Mouse (Mus musculus): ENCODE data around the gene Shd. TPM values are rescaled to one million over a fixed set of nuclear protein-coding genes. Genes with fewer than 3 reads are reported as not detected.

Shd gene
- total RNA-seq, 2 experiments from 2014 or later = 7.3 to 16.9 TPM

DNA sequence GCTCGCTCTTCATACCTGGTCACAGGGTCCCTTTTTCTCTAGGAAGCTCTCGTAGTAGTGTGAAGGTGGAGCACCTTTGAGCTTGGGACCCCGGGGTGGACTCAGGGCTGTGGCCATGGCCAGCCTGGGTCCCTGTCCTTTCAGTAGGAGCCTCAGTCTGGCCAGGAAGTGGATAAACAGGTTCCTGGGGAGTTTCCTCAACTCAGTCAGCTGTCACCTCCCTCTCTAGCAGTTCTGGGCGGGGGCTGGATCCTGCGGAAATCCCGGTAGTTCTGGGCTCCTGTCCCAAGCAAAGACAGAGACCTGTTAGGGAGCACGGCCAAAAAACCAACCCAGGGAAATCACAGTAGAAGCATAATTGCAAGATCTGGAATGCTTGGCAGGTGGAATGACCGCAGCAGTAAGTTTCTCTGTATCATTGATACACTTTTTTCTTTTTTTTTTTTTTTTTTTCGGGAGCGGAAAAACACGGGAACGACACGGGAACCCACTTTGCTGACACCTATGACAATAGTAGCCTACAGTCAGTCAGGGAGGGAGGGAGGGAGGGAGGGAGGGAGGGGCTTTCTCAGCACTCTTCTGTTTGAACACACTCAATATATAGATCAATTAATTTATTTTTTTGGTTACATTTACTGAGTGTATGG is 35.3 kb downstream of the Shd start, which contains the start of the genes Stap2 and Mpnd:
Gene Stap2, minus strand, starts transcription at position 170 of the 647 bp plus-strand sequence.
Gene Mpnd, plus strand, starts transcription at position 297 of the 647 bp plus-strand sequence.
- no peak for DNase-seq (ENCODE audit: low spot score in 2 of 2)

DNA sequence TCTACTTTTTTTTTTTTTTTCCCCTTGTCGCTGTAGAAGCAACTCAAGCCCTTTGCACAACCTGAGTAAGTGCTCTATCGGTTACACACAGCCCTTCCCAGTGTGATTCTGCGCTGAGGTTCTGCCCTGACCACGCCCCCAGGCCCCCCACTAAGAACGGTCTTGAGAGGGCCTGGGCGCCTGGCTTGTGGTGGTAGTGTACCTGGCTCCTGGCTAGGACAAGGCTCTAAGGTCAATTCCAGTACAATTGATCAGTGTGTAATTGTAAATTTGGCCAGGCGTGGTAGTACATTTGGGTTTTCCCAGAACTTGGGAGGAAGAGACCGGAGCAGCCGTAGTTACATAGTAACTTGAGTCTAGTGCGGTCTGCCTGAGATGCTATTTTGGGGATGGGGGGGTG is 36.7 kb downstream of the Shd start:
- no peak for DNase-seq (ENCODE audit: low spot score in 2 of 2)

DNA sequence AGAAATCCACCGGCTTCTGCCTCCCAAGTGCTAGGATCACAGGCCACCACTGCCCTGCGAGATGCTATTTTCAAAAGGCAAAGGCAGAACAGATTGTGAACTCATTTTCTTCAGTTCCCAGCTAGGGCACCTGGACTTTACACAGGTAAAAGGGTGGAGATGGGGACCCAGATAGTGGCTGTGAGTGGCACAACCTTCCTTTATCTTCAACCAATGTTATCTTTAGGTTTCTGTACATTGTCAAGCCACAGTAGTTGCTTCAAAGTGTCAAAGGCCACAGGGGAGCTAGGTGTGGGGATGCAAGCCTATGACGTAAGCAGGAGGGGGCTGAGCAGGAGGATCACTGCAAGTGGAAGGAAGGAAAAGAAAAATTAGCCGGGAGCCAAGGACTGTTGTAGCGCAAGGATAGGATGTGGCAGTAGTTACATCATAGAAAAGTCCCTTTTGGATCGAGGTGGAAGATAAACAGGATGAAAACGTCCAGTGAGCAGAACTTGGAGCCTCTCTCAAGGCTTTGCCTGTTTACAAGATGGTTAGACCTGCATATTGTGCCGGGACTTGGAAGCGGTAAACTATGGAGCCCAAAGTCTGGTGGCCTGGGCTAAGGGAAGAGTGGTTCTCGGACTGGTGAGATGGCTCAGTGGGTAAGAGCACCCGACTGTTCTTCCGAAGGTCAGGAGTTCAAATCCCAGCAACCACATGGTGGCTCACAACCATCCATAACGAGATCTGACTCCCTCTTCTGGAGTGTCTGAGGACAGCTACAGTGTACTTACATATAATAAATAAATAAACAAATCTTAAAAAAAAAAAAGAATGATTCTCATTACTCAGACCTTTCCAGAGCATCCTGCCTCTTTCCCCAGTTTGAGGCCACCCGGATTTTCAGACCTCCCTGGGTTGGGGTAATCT is 37.4 kb downstream of the Shd start:
- DNase-seq (ENCODE audit: low spot score in 2 of 2) = no peak

DNA sequence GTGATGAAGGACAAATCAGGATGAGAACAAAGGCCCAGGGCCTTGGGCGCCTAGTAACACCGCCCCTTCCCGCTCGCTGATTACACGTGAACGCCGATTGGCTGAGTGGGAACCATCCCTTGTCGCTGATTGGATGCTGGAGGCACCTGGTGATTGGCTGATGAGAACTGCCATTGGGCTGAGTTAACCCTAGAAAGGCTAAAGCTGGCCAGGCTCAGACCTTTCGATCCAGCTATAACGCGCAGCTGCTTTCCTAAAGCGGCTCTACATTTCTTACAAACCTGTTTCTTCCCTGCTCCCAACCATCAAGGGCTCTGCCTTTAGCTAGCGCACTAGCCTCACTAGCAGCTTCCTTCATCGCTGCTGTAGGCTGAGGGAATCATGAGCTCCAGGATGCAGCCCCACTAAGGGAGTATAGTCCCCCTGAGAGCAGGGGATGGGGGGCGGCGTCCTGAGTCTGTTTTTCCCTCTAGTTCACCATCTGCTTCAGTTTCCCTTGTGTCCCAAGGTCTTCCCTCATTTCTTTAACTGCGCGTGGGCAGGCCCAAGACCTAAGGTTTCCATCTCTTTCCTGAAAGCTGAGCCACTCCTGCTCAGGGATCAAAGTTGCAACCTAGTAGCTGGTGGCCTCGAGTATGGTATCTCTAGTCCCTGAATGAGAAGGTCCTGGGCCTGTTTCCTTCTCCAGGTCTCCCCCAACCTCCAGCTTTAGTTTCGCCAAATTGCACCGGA is 38.3 kb downstream of the Shd start:
- peak; percentile 84 to 90 for DNase-seq (ENCODE audit: low spot score in 2 of 2)

- DNase-seq (ENCODE audit: low spot score in 2 of 2) = peak; percentile 84 to 85
Measured at GRCm38 (mm10) chr17:56009088-56009961, 39.1 kb downstream of the Shd start.

GRCm38 (mm10) chr17:56009962-56010240 is 39.6 kb downstream of the Shd start:
- DNase-seq (ENCODE audit: low spot score in 2 of 2) = no peak

DNA sequence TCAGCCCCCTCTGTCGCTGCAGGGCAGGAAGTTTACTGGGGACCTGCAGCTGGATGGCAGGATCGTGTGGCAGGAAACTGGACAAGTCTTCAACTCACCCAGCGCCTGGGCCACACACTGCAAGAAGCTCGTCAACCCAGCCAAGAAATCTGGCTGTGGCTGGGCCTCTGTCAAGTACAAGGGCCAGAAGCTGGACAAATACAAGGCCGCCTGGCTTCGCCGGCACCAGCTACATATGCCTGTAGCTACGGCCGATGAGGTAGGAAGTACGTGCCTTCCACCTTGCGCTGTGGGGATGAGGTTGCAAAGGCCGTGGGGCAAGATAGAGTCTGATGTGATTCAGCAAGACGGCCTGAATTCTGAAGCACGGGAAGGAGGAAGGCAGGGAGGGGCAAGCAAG is 40.0 kb downstream of the Shd start:
- DNase-seq (ENCODE audit: low spot score in 2 of 2) = no peak

DNA sequence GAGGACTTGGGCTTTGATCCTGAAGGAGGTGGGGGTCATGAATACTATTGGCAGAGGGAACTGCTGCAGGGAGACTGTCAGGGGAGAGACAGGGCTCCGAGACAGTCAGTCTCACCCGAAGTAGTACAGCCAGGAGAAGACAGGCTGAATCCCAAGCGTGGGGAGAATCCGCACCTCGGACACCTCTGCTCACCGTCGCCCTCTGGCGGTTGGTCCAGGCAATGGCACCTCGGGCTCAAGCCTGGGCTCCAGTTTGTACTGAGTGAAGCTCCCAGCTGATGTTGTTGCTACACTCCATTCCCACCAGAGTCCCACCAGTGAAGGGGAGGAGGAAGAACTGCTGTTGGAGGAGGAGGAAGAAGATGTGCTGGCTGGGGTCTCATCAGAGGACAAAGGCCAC is 40.4 kb downstream of the Shd start:
- DNase-seq (ENCODE audit: low spot score in 2 of 2) = peak; percentile 71 to 72

GRCm38 (mm10) chr17:56011441-56011840 is 41.2 kb downstream of the Shd start:
- no peak for DNase-seq (ENCODE audit: low spot score in 2 of 2)

- DNase-seq (ENCODE audit: low spot score in 2 of 2) = no peak
Measured at GRCm38 (mm10) chr17:56015293-56015692, 45.0 kb downstream of the Shd start.

- no peak for DNase-seq (ENCODE audit: low spot score in 2 of 2)
Measured at GRCm38 (mm10) chr17:56016382-56016781, 46.1 kb downstream of the Shd start.

DNA sequence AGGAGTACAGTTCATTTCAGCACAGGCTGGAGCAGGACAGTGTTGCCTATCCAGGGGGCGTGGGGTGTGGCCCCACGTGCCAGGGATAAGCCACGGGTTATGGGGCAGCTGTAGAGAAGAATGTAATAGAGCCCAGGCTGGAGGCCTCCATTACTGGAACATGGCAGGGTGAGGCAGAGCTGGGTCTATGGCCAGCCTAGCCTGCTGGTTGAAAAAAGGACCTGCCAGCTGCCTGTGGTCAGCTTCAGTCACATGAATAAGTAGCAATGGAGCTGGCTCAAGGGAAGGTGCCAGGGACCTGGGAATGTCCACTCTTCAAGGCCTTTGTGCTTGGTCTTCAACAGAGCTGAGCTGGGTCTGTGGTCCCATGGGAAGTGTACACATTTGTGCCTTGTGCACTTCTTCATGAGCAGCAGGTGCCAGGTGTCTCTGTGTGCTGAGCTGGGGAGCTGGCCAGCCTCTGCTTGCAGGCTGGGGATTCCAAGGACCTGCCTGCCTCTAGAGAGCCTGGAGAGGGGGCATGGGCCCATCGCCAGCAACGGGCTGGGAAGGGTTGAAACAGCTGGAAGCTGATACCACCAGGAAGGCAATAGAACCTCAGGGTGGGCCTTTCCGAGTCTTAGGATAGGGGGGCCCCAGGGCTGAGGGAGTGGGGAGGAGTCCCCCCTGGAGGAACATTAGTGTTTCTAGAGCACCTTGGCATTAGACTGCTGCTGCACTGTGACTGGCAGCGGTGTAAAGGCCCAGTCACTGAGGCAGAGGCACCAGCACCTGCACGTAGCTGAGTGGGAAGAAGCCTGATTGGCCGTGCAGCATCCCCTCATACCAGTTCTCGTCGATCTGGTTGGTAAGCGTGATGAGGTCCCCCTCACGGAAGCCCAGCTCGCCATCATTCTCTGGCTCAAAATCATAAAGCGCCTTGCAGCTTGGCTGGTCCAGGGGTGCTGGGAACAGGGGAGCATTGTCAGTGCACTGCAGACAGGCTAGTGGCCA is 46.8 kb downstream of the Shd start:
- no peak for DNase-seq (ENCODE audit: low spot score in 2 of 2)

- DNase-seq (ENCODE audit: low spot score in 2 of 2) = no peak
Measured at GRCm38 (mm10) chr17:56017848-56018247, 47.6 kb downstream of the Shd start.

GRCm38 (mm10) chr17:56018347-56019131 is 48.3 kb downstream of the Shd start:
- DNase-seq (ENCODE audit: low spot score in 2 of 2) = no peak

- DNase-seq (ENCODE audit: low spot score in 2 of 2) = no peak
Measured at GRCm38 (mm10) chr17:56020400-56021084, 50.3 kb downstream of the Shd start.

GRCm38 (mm10) chr17:56021161-56021910 is 51.1 kb downstream of the Shd start:
- DNase-seq (ENCODE audit: low spot score in 2 of 2) = no peak
